Mouse (Mus musculus): ENCODE measurements at regions not wholly inside any gene's neighbourhood (a gene's known extent, or its start where the extent isn't known, plus 50 kb on each side); places are given as distances from the start of the nearest gene placed in this dataset.

GRCm38 (mm10) chr1:189064629-189065028 is 57.0 kb upstream of the Kctd3 start:
- Histone ChIP-seq H3K36me3 (replicated peaks; ENCODE audit: control insufficient read depth, insufficient read depth, low read depth) (no peaks in the 10 kb centered on the region), H3K4me2 (ENCODE audit: low read depth) (no peak overlapping the region), H3K27me3 (ENCODE audit: control insufficient read depth, insufficient read depth, low read length) (no peaks in the 10 kb centered on the region), H3K27ac (no peak overlapping the region), H3K9me3 (ENCODE audit: control insufficient read depth, low read length) (no peaks in the 10 kb centered on the region), H3K9ac (replicated peaks) (no peak overlapping the region), H3K4me3 (ENCODE audit: insufficient read depth in 1 of 2, low read depth in 2 of 2, low read length in 2 of 2) (no peak overlapping the region), H3K4me1 (replicated peaks; ENCODE audit: control insufficient read depth in 2 of 2, insufficient read depth in 2 of 2, low read length in 1 of 2) (no peaks in the 10 kb centered on the region)
- no peak for TF ChIP-seq EP300 (IDR thresholded peaks at IDR 0.05; ENCODE audit: low read depth)
- TF ChIP-seq CTCF (IDR thresholded peaks at IDR 0.05; ENCODE audit: low read depth): no peak
- WGBS (ENCODE audit: insufficient replicate concordance): 68% methylated on average over 4 of the region's 4 CpGs
- ATAC-seq (ENCODE audit: insufficient read depth): no peak
- no peak for DNase-seq (ENCODE audit: low read depth in 3 of 3, low spot score in 3 of 3)

DNA sequence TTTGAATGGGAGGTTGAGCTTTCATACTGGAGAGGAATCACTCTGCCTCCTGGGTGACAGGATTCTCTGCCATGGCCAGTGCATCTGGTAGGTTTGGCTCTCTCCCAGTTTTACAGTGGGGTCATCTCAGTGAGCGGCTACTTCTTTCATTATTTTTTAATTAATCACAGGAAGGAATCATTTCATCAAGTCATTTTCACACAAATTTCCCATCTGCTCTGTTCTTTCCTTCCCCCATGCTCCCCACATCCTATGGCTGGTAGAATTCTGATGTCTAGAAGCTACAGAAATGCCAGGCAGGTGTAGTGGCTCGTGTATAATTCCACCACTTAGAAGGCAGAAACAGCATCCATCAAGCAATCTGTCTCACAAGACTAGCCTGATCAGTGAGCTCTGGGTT is 56.1 kb upstream of the Kctd3 start:
- DNase-seq (ENCODE audit: low read depth in 3 of 3, low spot score in 3 of 3): no peak
- Histone ChIP-seq H3K27ac (no peak overlapping the region), H3K4me3 (ENCODE audit: insufficient read depth in 1 of 2, low read depth in 2 of 2, low read length in 2 of 2) (no peak overlapping the region), H3K36me3 (replicated peaks; ENCODE audit: control insufficient read depth, insufficient read depth, low read depth) (no peaks in the 10 kb centered on the region), H3K27me3 (ENCODE audit: control insufficient read depth, insufficient read depth, low read length) (no peaks in the 10 kb centered on the region), H3K4me1 (replicated peaks; ENCODE audit: control insufficient read depth in 2 of 2, insufficient read depth in 2 of 2, low read length in 1 of 2) (no peaks in the 10 kb centered on the region), H3K9ac (replicated peaks) (no peak overlapping the region), H3K9me3 (ENCODE audit: control insufficient read depth, low read length) (no peaks in the 10 kb centered on the region), H3K4me2 (ENCODE audit: low read depth) (no peak overlapping the region)
- 42% methylated on average over 2 of the region's 2 CpGs for WGBS (ENCODE audit: insufficient replicate concordance)
- no peak for TF ChIP-seq EP300 (IDR thresholded peaks at IDR 0.05; ENCODE audit: low read depth)
- no peak for TF ChIP-seq CTCF (IDR thresholded peaks at IDR 0.05; ENCODE audit: low read depth)
- no peak for ATAC-seq (ENCODE audit: insufficient read depth)

GRCm38 (mm10) chr1:189063209-189063608 is 55.6 kb upstream of the Kctd3 start:
- TF ChIP-seq EP300 (IDR thresholded peaks at IDR 0.05; ENCODE audit: low read depth): no peak
- TF ChIP-seq CTCF (IDR thresholded peaks at IDR 0.05; ENCODE audit: low read depth): no peak
- no peak for ATAC-seq (ENCODE audit: insufficient read depth)
- Histone ChIP-seq H3K4me3 (ENCODE audit: insufficient read depth in 1 of 2, low read depth in 2 of 2, low read length in 2 of 2) (no peak overlapping the region), H3K27ac (no peak overlapping the region), H3K4me2 (ENCODE audit: low read depth) (no peak overlapping the region), H3K9ac (replicated peaks) (no peak overlapping the region), H3K9me3 (ENCODE audit: control insufficient read depth, low read length) (no peaks in the 10 kb centered on the region), H3K4me1 (replicated peaks; ENCODE audit: control insufficient read depth in 2 of 2, insufficient read depth in 2 of 2, low read length in 1 of 2) (no peaks in the 10 kb centered on the region), H3K36me3 (replicated peaks; ENCODE audit: control insufficient read depth, insufficient read depth, low read depth) (no peaks in the 10 kb centered on the region), H3K27me3 (ENCODE audit: control insufficient read depth, insufficient read depth, low read length) (no peaks in the 10 kb centered on the region)
- no peak for DNase-seq (ENCODE audit: low read depth in 3 of 3, low spot score in 3 of 3)
- WGBS (ENCODE audit: insufficient replicate concordance): 56% methylated on average over 7 of the region's 7 CpGs
